Comparison of ENCODE assay signal across 26 mouse cellular contexts in the genomic region with DNA sequence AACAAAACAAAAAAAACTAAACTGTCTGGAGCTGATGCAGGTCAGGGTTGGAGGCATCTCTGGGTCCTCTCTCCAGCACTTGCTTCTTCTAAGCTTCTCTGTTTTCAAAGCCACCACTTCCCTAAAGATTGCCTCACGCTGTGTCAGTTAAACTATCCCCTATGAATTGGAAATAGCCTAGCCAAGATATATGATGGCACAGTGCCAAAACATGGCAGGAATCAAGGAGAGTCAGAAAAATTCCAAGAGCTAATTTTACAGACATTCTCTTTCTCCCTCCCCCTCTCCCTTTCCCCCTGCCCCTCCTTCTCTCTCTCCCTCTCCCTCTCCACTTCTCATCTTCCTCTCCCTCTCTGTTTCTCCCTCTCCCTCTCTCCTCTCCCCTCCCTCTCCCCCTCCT.
DNase-seq lines count a peak whose midpoint lies in the region; ATAC-seq and TF ChIP-seq lines count a peak whose summit lies in the region.
"Had no signal": no experiment of that assay in that cellular context is flagged by ENCODE, and none has a peak within 500 bp of the region (broad histone marks: within the 10 kb centered on the region; RNA-seq: fewer than 3 reads in every experiment).

No protein-coding gene starts in this region.

- peak; percentile 69 for DNase-seq in forebrain, embryonic 14.5 days (ENCODE audit: low spot score)
- DNase-seq in forebrain, embryonic 11.5 days (ENCODE audit: low spot score): no peak
- peak; percentile 51 for DNase-seq in intestine, embryonic 14.5 days (ENCODE audit: low spot score)
- DNase-seq in Muller cell, postnatal 12 days (ENCODE audit: inconsistent ontology term): peak; percentile 9
- peak; percentile 8 for DNase-seq in adipocyte (ENCODE audit: low spot score)
- DNase-seq in heart, adult 2 months: no peak
- DNase-seq in left cerebral cortex, postnatal 25 days (ENCODE audit: low spot score in 2 of 2): no peak
- DNase-seq: adrenal gland, postnatal 14 days; cerebellum, adult 18-20 months; forebrain, postnatal 0 days; heart, postnatal 14 days; kidney, adult 8-10 months; kidney, postnatal 10 days; layer of hippocampus, postnatal 36 days; lung, postnatal 36 days; right cerebral cortex, postnatal 25 days; thymus, postnatal 14 days had no signal

- intact Hi-C loops in heart, adult 2 months (cut with DNase I): no loop called here
- intact Hi-C loops in left cerebral cortex, postnatal 25 days (cut with DNase I): no loop called here

- H3K9ac ChIP-seq in forebrain, embryonic 14.5 days (ENCODE audit: low read length): no peak overlapping the region
- H3K9ac ChIP-seq in forebrain, embryonic 11.5 days (ENCODE audit: low read length): no peak overlapping the region
- no peak overlapping the region for H3K9ac ChIP-seq in intestine, embryonic 14.5 days (ENCODE audit: low read length)
- no peak overlapping the region for H3K9ac ChIP-seq in intestine, embryonic 15.5 days
- H3K9ac ChIP-seq in heart, adult 2 months (ENCODE audit: low read depth, low read length): no peak overlapping the region
- H3K9ac ChIP-seq: forebrain, postnatal 0 days; hindbrain, embryonic 13.5 days; liver, embryonic 15.5 days; lung, embryonic 15.5 days; midbrain, embryonic 15.5 days had no signal

- TF ChIP-seq EP300 in heart, adult 2 months (IDR thresholded peaks at IDR 0.05; ENCODE audit: insufficient read depth, low read depth, low read length): no peak

- no peaks in the 10 kb centered on the region for H3K79me2 ChIP-seq in heart, adult 2 months (replicated peaks; ENCODE audit: control insufficient read depth, insufficient read depth, low read length)

- H3K9me3 ChIP-seq in forebrain, embryonic 14.5 days (replicated peaks; ENCODE audit: control insufficient read depth, low read length): no peaks in the 10 kb centered on the region
- no peaks in the 10 kb centered on the region for H3K9me3 ChIP-seq in forebrain, embryonic 11.5 days (ENCODE audit: control insufficient read depth, low read length)
- no peaks in the 10 kb centered on the region for H3K9me3 ChIP-seq in intestine, embryonic 14.5 days (ENCODE audit: control insufficient read depth, low read length)
- no peaks in the 10 kb centered on the region for H3K9me3 ChIP-seq in intestine, embryonic 15.5 days
- H3K9me3 ChIP-seq: hindbrain, embryonic 13.5 days; liver, embryonic 15.5 days; lung, embryonic 15.5 days; megakaryocyte, embryonic 14.5 days; midbrain, embryonic 15.5 days had no signal

- 17% methylated on average over 1 of the region's 1 CpGs for WGBS in forebrain, embryonic 14.5 days
- WGBS in forebrain, embryonic 11.5 days: 45% methylated on average over 1 of the region's 1 CpGs
- WGBS in intestine, embryonic 14.5 days: 22% methylated on average over 1 of the region's 1 CpGs
- WGBS in intestine, embryonic 15.5 days: 60% methylated on average over 1 of the region's 1 CpGs
- 17% methylated on average over 1 of the region's 1 CpGs for WGBS in heart, adult 2 months

- no peaks in the 10 kb centered on the region for H3K27me3 ChIP-seq in forebrain, embryonic 14.5 days (replicated peaks; ENCODE audit: control insufficient read depth, insufficient read depth, low read length)
- H3K27me3 ChIP-seq in forebrain, embryonic 11.5 days (ENCODE audit: control insufficient read depth, insufficient read depth, low read length): no peaks in the 10 kb centered on the region
- no peaks in the 10 kb centered on the region for H3K27me3 ChIP-seq in intestine, embryonic 14.5 days (replicated peaks; ENCODE audit: control insufficient read depth, insufficient read depth, low read length)
- no peaks in the 10 kb centered on the region for H3K27me3 ChIP-seq in intestine, embryonic 15.5 days (replicated peaks)
- no peaks in the 10 kb centered on the region for H3K27me3 ChIP-seq in heart, adult 2 months (ENCODE audit: control insufficient read depth, insufficient read depth, low read length)
- H3K27me3 ChIP-seq: CH12.LX; hindbrain, embryonic 13.5 days; liver, embryonic 15.5 days; lung, embryonic 15.5 days; megakaryocyte, embryonic 14.5 days; midbrain, embryonic 15.5 days; Patski had no signal

- no peaks in the 10 kb centered on the region for H3K36me3 ChIP-seq in forebrain, embryonic 14.5 days (ENCODE audit: control insufficient read depth, insufficient read depth, low read length)
- H3K36me3 ChIP-seq in forebrain, embryonic 11.5 days (ENCODE audit: control insufficient read depth, insufficient read depth, low read length): no peaks in the 10 kb centered on the region
- no peaks in the 10 kb centered on the region for H3K36me3 ChIP-seq in intestine, embryonic 14.5 days (ENCODE audit: control insufficient read depth, insufficient read depth, low read length)
- no peaks in the 10 kb centered on the region for H3K36me3 ChIP-seq in intestine, embryonic 15.5 days
- H3K36me3 ChIP-seq in heart, adult 2 months (ENCODE audit: control insufficient read depth, insufficient read depth, low read length): no peaks in the 10 kb centered on the region
- H3K36me3 ChIP-seq: hindbrain, embryonic 13.5 days; liver, embryonic 15.5 days; lung, embryonic 15.5 days; midbrain, embryonic 15.5 days had no signal

- H3K4me1 ChIP-seq in forebrain, embryonic 14.5 days (ENCODE audit: control insufficient read depth, insufficient read depth, low read length): peaks cover 3% of the 10 kb centered on the region; the same call in 1 of the 2 replicates
- 0 out of 2 replicates have a peak, but pooled peaks cover 2% of the 10 kb centered on the region for H3K4me1 ChIP-seq in forebrain, embryonic 11.5 days (replicated peaks; ENCODE audit: control insufficient read depth, insufficient read depth, low read length)
- no peaks in the 10 kb centered on the region for H3K4me1 ChIP-seq in intestine, embryonic 14.5 days (replicated peaks; ENCODE audit: control insufficient read depth, insufficient read depth, low read length)
- H3K4me1 ChIP-seq in intestine, embryonic 15.5 days (replicated peaks): no peaks in the 10 kb centered on the region
- H3K4me1 ChIP-seq in heart, adult 2 months (ENCODE audit: control insufficient read depth, insufficient read depth, low read length): no peaks in the 10 kb centered on the region
- H3K4me1 ChIP-seq: liver, embryonic 15.5 days; lung, embryonic 15.5 days; megakaryocyte, embryonic 14.5 days had no signal

- TF ChIP-seq CTCF in heart, adult 2 months (IDR thresholded peaks at IDR 0.05): no peak

- H3K27ac ChIP-seq in forebrain, embryonic 14.5 days (ENCODE audit: low read depth, low read length): no peak overlapping the region
- H3K27ac ChIP-seq in forebrain, embryonic 11.5 days (ENCODE audit: low read depth, low read length): no peak overlapping the region
- H3K27ac ChIP-seq in intestine, embryonic 14.5 days (ENCODE audit: low read depth): no peak overlapping the region
- H3K27ac ChIP-seq in intestine, embryonic 15.5 days: no peak overlapping the region
- H3K27ac ChIP-seq in heart, adult 2 months: no peak overlapping the region
- H3K27ac ChIP-seq: hindbrain, embryonic 13.5 days; liver, embryonic 15.5 days; lung, embryonic 15.5 days; midbrain, embryonic 15.5 days had no signal

- TF ChIP-seq POLR2A in heart, adult 2 months (IDR thresholded peaks at IDR 0.05; ENCODE audit: insufficient read depth, low read depth, low read length): no peak

- H3K4me2 ChIP-seq in forebrain, embryonic 14.5 days (ENCODE audit: low read length): no peak overlapping the region
- no peak overlapping the region for H3K4me2 ChIP-seq in forebrain, embryonic 11.5 days (ENCODE audit: low read depth, low read length, severe bottlenecking)
- H3K4me2 ChIP-seq in intestine, embryonic 14.5 days (ENCODE audit: low read length): no peak overlapping the region
- no peak overlapping the region for H3K4me2 ChIP-seq in intestine, embryonic 15.5 days (replicated peaks)
- H3K4me2 ChIP-seq: hindbrain, embryonic 13.5 days; liver, embryonic 15.5 days; lung, embryonic 15.5 days; midbrain, embryonic 15.5 days had no signal

- no peak overlapping the region for H3K4me3 ChIP-seq in forebrain, embryonic 14.5 days (ENCODE audit: low read depth, low read length)
- H3K4me3 ChIP-seq in forebrain, embryonic 11.5 days (ENCODE audit: low read depth, low read length): no peak overlapping the region
- no peak overlapping the region for H3K4me3 ChIP-seq in intestine, embryonic 14.5 days (ENCODE audit: low read depth, low read length)
- no peak overlapping the region for H3K4me3 ChIP-seq in intestine, embryonic 15.5 days (replicated peaks)
- H3K4me3 ChIP-seq in heart, adult 2 months: no peak overlapping the region
- H3K4me3 ChIP-seq: hindbrain, embryonic 13.5 days; liver, embryonic 15.5 days; lung, embryonic 15.5 days; megakaryocyte, embryonic 14.5 days; midbrain, embryonic 15.5 days had no signal

- peak; percentile 40; the same call in 1 of the 2 replicates for ATAC-seq in forebrain, embryonic 14.5 days
- ATAC-seq in forebrain, embryonic 11.5 days (replicated peaks; ENCODE audit: low FRiP score): no peak
- no peak for ATAC-seq in intestine, embryonic 14.5 days (replicated peaks; ENCODE audit: low FRiP score, low TSS enrichment, low read depth)
- no peak for ATAC-seq in intestine, embryonic 15.5 days
- ATAC-seq: forebrain, postnatal 0 days; intestine, embryonic 16.5 days; midbrain, embryonic 15.5 days; Patski had no signal

Comparison
In these comparisons a context has a peak if more than half of its experiments do, and no peak if none do; other contexts are left out.
1. DNase-seq: peak in forebrain, embryonic 14.5 days (single experiment), intestine, embryonic 14.5 days (single experiment), Muller cell, postnatal 12 days (single experiment) and adipocyte (single experiment); none in forebrain, embryonic 11.5 days (single experiment), heart, adult 2 months (0 of 2) and left cerebral cortex, postnatal 25 days (0 of 2).